Mouse (Mus musculus) cortical plate, adult 2 months (tissue): ENCODE measurements around the gene Flvcr2. TPM values are rescaled to one million over a fixed set of nuclear protein-coding genes. Genes with fewer than 3 reads are reported as not detected.

Experiments
- H3K27ac ChIP-seq: fragments of 200-500 bp; 2 replicates; pipeline ENCODE4 v1.5.1; 2012; ENCODE audit warnings: low read length, control low read depth, inconsistent platforms; ENCODE audit not compliant: insufficient read depth
- H3K4me1 ChIP-seq: fragments of 200-500 bp; 2 replicates; pipeline ENCODE4 v1.6.1; 2011; ENCODE audit warnings: low read length; ENCODE audit not compliant: control insufficient read depth, insufficient read depth
- H3K4me3 ChIP-seq: fragments of 200-500 bp; 2 replicates; pipeline ENCODE4 v1.5.1; 2011; ENCODE audit warnings: mild to moderate bottlenecking, low read length, control low read depth; ENCODE audit not compliant: insufficient read depth
- CTCF ChIP-seq: fragments of 200-500 bp; IDR thresholded peaks from 2 replicates; pipeline ENCODE4 v1.5.1; 2011; ENCODE audit warnings: mild to moderate bottlenecking, control low read depth, low read length; ENCODE audit not compliant: insufficient read depth; ENCODE audit errors: extremely low read depth
- POLR2A ChIP-seq: fragments of 200-500 bp; IDR thresholded peaks from 2 replicates; pipeline ENCODE4 v1.6.1; 2011; ENCODE audit warnings: mild to moderate bottlenecking, low read length, control low read depth; ENCODE audit not compliant: insufficient read depth; ENCODE audit errors: extremely low read depth
- polyA plus RNA-seq: library from polyadenylated mRNA; depleted of rRNA; stranded (reverse); fragments of >200 nt; gene quantifications from 2 replicates; pipeline ENCODE4 v1.2.3, GENCODE M21; 2012

Gene Flvcr2
- polyA plus RNA-seq, 1 experiment, result 3.3 TPM

DNA sequence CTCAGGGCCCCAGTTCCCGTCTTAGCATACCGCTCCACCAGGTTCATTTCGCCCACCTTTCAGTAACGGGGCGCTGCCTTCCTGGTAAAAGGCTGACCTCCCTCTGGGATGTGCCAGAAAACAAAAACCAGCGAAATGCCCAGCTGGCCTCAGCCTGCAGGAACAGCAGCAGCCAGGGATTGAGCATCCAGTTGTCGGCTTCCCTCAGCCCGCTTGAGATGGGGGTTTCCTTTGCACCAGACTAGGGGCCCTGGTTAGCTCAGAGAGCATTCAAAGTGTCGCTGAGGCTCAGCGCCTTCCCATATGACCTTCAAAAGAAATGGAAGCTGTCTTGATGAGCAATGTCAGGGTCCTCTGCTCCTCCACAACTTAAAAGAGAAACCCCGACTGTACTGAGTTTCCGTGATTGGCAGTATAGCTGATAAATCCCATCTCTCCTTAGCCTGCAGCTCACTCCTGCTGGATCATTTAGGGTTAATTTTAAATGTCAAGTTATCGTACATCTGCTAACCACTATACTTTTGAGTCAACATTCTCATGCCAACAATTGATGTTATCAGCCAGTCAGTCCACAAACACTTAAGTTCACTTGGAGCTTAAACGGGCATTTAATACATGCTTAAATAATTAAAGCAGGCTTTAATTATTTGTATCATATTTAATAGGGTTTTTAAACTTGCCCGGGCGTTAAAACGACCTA lies 40.4 kb upstream of the Flvcr2 start:
- H3K27ac ChIP-seq, result no peak overlapping the region
- TF ChIP-seq CTCF, result no peak
- TF ChIP-seq POLR2A, result no peak
- no peaks in the 10 kb centered on the region for H3K4me1 ChIP-seq
- H3K4me3 ChIP-seq, result peak overlapping the region; percentile 18

DNA sequence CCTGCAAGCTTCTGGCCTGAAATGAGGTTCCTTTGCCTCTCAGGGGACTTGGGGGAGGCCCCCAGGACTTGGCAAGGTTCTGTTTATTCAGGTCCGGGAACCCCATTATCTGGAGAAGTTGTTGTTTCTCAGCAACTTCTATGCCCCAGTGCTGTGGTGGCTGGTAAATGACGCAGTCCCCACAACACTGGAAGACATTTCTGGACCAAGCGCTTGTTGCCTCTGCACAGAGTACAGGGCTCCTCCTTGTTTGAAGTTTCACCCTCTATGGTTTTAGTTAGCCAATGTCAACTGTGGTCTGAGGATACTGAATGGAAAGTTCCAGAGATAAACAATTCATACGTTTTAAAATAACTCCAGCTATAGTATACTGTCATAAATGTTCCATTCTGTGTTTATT lies 39.4 kb upstream of the Flvcr2 start:
- Histone ChIP-seq H3K4me3 (no peak overlapping the region), H3K27ac (no peak overlapping the region), H3K4me1 (no peaks in the 10 kb centered on the region)
- TF ChIP-seq POLR2A (no peak), CTCF (no peak)

DNA sequence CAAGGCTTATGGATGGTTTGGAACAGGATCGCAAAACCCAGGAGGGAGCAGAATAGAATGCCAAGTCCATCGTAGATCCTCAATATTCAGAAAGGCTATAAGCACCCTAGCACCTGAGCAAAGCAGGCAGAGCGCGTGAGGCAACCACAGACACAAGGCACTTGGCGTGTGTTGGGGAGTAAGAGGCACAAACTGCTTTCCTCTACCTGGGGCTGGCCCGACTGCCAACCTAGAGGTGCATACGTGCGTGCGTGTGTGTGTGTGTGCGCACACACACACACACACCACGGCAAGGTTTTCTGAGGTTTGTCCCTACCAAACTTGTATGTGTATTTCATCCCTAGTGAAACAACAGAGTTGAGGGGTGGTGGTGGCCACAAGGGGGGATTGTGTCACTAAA lies 38.9 kb upstream of the Flvcr2 start:
- TF ChIP-seq POLR2A (no peak), CTCF (no peak)

DNA sequence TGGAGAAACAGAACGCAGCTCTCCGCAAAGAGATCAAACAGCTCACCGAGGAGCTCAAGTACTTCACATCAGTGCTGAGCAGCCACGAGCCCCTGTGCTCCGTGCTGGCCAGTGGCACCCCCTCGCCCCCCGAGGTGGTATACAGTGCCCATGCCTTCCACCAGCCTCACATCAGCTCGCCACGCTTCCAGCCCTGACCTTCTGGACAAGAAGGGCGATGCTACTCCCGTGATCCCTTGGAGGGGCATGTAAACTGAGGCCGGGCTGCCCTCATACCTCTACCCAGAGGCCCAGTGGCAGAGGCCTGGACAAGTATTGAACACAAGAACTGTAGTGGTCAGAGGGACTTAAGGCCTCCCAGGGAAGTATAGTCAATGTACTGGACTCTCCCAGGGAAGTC lies 37.8 kb upstream of the Flvcr2 start:
- Histone ChIP-seq H3K27ac (no peak overlapping the region), H3K4me3 (no peak overlapping the region), H3K4me1 (no peaks in the 10 kb centered on the region)
- TF ChIP-seq CTCF, result no peak
- no peak for TF ChIP-seq POLR2A

More for the DNA sequence above, 38.9 kb upstream of the Flvcr2 start:
- no peak overlapping the region for H3K27ac ChIP-seq
- H3K4me3 ChIP-seq, result no peak overlapping the region
- H3K4me1 ChIP-seq, result no peaks in the 10 kb centered on the region

DNA sequence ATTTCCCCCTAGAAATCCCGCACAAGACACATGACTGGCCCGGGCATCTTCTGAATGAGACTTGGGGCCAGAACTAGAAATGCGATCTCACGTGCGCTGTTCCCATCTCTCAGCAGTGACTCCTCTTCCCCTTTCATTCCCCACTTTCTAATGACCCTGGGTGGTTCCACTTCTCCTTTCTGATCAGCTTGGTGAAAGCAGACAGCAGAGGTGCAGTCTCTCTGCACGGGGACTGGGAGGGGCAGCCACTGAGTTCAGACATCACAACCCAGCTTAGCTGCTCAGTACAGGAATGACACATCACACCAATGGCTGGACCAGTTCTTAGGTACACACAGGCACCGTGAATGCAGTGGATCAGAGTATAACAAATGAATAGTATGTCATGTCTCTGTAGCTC lies 35.6 kb upstream of the Flvcr2 start:
- Histone ChIP-seq H3K4me1 (no peaks in the 10 kb centered on the region), H3K4me3 (no peak overlapping the region), H3K27ac (no peak overlapping the region)
- no peak for TF ChIP-seq POLR2A
- TF ChIP-seq CTCF, result no peak

DNA sequence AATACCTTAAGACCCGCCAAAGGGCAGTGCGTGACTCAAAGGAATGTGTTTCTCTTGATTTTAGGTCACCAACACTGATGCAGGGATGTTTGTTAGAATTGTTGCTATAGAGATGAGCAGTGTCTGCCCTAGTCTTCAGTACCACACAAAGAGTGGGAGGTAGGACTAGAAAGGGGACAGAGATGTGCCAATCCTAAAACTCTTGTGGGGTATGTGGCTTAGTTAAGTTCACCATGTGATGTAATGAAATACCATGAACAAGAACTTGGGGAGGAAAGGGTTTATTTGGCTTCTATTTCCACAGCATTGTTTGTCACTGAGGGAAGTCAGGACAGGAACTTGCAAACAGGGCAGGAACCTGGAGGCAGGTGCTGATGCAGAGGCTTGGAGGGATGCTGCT lies 33.8 kb upstream of the Flvcr2 start:
- TF ChIP-seq POLR2A (no peak), CTCF (no peak)
- Histone ChIP-seq H3K4me1 (no peaks in the 10 kb centered on the region), H3K4me3 (no peak overlapping the region), H3K27ac (no peak overlapping the region)

DNA sequence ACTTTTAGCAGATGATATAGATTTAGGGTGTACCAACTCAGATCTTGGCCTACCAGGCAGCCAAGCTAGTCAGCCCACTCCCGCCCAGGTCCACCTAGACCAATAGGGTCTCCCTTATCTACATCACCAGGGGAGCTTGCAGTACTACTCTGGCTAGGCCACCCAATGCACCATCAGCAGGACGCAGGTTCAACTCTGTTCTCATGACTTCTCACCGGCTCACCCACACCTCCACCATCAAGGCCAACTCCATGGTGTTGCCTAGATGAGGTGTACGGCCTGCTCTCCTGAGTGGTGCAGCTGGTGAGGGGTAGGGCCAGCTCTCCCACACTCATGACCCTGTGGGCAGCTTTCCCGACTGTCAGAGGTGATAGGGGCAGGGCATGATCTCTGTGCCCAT lies 32.2 kb upstream of the Flvcr2 start:
- Histone ChIP-seq H3K4me3 (no peak overlapping the region), H3K4me1 (no peaks in the 10 kb centered on the region), H3K27ac (no peak overlapping the region)
- TF ChIP-seq CTCF (no peak), POLR2A (no peak)

DNA sequence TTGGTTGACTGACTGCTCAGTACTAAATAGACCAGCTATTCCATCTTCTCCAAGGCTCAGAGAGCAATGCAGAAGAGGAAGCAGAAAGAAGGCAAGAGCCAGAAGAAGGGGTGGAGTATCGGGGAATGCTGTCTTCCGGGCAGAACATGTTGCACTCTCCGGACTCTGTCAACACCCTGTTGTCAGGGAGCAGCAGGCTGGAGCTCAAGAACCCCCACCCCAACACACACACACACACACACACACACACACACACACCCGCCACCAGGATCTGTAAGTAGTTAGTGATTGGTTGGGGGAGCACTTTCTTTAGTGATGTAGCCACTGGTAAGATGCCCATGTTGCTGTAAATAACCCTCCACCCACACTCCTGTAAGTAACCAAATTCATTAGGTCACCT lies 21.0 kb upstream of the Flvcr2 start:
- no peaks in the 10 kb centered on the region for H3K4me1 ChIP-seq
- H3K4me3 ChIP-seq, result no peak overlapping the region
- TF ChIP-seq POLR2A (no peak), CTCF (no peak)
- no peak overlapping the region for H3K27ac ChIP-seq

DNA sequence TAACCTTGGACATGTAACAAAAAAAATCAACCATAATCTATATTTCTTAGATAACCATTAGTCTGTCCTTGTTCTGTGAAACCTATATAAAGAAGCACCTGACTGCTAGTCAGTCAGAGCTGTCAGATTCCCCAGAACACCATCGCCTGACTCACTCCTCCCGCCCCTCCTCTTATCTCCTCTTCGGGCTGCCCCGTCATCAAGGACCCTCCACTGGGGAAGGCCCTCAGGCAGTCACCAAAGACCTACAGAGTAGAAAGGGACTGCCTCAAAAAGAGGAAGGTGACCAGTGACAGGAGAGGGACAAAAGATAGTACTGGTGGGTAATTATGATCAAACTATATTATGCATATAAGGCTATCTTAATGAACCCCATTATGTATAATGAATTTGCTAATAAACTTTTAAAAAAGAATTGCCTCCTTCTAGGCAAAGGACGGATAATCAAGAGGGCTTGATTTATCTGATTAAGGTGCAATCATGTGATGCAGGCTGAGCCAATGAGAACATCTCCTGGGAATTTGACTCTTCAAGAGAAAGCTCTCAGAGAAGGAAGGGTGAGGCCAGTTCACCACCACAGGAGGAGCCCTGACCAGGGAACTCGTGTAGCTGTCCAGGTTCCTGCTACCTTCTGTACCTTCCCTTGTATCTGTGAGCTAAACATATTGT lies 19.5 kb upstream of the Flvcr2 start:
- TF ChIP-seq POLR2A, result no peak
- TF ChIP-seq CTCF, result no peak
- H3K4me3 ChIP-seq, result no peak overlapping the region

DNA sequence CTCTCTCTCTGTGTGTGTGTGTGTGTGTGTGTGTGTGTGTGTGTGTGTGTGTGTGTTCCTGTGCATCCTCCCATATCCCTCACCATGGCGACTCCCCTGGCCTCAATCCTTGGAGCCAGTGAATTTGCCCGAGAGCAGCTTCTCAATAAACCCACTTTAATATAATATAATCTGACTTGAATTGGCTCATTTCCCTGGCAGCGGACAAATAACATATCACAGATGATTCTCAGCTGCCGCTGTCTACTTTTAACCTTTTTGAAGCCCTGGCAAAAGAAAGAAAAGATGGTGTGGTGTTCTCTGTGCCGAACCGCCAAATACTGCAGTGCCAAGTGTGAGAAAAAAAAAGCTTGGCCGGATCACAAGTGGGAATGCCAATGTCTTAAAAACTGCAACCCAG lies 18.2 kb upstream of the Flvcr2 start:
- Histone ChIP-seq H3K4me3 (no peak overlapping the region), H3K27ac (no peak overlapping the region), H3K4me1 (no peaks in the 10 kb centered on the region)
- TF ChIP-seq CTCF, result no peak
- TF ChIP-seq POLR2A, result no peak

More for the DNA sequence above, 19.5 kb upstream of the Flvcr2 start:
- H3K4me1 ChIP-seq, result no peaks in the 10 kb centered on the region
- no peak overlapping the region for H3K27ac ChIP-seq
